Mouse (Mus musculus): ENCODE measurements around the gene Afap1.

DNA sequence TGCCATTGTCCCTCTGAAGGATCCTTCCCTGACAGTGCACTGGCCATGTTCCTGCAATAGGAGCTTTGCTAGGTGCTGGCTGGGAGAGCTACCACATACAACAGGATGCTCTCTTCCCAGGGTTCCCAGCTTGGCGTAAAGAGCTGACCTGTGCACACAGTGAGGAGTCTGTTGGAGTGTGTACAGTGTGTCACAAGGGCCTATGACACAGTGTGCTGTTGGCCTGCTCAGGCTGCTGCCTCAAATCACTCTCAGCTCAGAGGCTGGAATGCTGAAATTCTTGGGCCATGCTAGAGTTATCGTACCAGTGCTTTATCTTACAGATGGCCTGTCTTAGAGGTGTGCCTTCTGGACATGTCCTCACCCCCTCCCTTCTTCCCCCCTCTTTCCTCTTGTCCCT, 53.7 kb downstream of the Afap1 start:
- no peak for TF ChIP-seq GATA1 (IDR thresholded peaks at IDR 0.05; ENCODE audit: low read length)
- no peak for TF ChIP-seq TAL1 (IDR thresholded peaks at IDR 0.05; ENCODE audit: low read length)

Data from erythroblast, embryonic 14.5 days (primary cell).